Mouse (Mus musculus) brown adipose tissue, adult 24 weeks (tissue): Measurements from ENCODE around the gene Map3k14. TPM values are rescaled to one million over a fixed set of nuclear protein-coding genes. Genes with fewer than 3 reads are reported as not detected.

Experiments
- H3K27ac ChIP-seq: fragments of 200-500 bp; replicated peaks from 2 replicates; pipeline ENCODE4 v1.5.1; 2012; ENCODE audit warnings: low read depth, mild to moderate bottlenecking, low read length
- H3K4me1 ChIP-seq: fragments of 200-500 bp; 2 replicates; pipeline ENCODE4 v1.6.1; 2012; ENCODE audit warnings: low read length, mixed read lengths; ENCODE audit not compliant: control insufficient read depth, insufficient read depth, insufficient read length
- H3K4me3 ChIP-seq: fragments of 200-500 bp; 2 replicates; pipeline ENCODE4 v1.5.1; 2012; ENCODE audit warnings: low read depth, mild to moderate bottlenecking, low read length, moderate library complexity; ENCODE audit not compliant: insufficient read depth
- polyA plus RNA-seq: library from polyadenylated mRNA; stranded (reverse); fragments of >200 nt; gene quantifications from 2 replicates; pipeline ENCODE4 v1.2.4, GENCODE M21; 2012; ENCODE audit not compliant: missing spikeins, insufficient read depth, insufficient read length

Map3k14 gene
- polyA plus RNA-seq, 1 experiment: 3.8 TPM

GRCm38 (mm10) chr11:103288291-103288963 lies 21.2 kb upstream of the Map3k14 start:
- Histone ChIP-seq H3K27ac (no peak overlapping the region), H3K4me1 (peaks cover 22% of the 10 kb centered on the region), H3K4me3 (no peak overlapping the region)

- peaks cover 15% of the 10 kb centered on the region for H3K4me1 ChIP-seq
- H3K27ac ChIP-seq: no peak overlapping the region
- H3K4me3 ChIP-seq: no peak overlapping the region
These were observed 19.6 kb upstream of the Map3k14 start for GRCm38 (mm10) chr11:103286910-103287309.

- Histone ChIP-seq H3K27ac (no peak overlapping the region), H3K4me1 (peaks cover 12% of the 10 kb centered on the region), H3K4me3 (no peak overlapping the region)
These were observed 18.7 kb upstream of the Map3k14 start for GRCm38 (mm10) chr11:103285951-103286350.

- H3K27ac ChIP-seq: no peak overlapping the region
- peaks cover 12% of the 10 kb centered on the region for H3K4me1 ChIP-seq
- H3K4me3 ChIP-seq: no peak overlapping the region
These were observed 18.0 kb upstream of the Map3k14 start for GRCm38 (mm10) chr11:103285276-103285675.

- peaks cover 5% of the 10 kb centered on the region; the same call in 1 of the 2 replicates for H3K4me1 ChIP-seq
- peak overlapping the region; percentile 49 for H3K27ac ChIP-seq
- no peak overlapping the region for H3K4me3 ChIP-seq
These were observed 14.5 kb upstream of the Map3k14 start for GRCm38 (mm10) chr11:103281784-103282183.

GRCm38 (mm10) chr11:103276450-103276849 lies 9.2 kb upstream of the Map3k14 start:
- H3K4me1 ChIP-seq: no peaks in the 10 kb centered on the region; the same call in 1 of the 2 replicates
- H3K4me3 ChIP-seq: no peak overlapping the region
- H3K27ac ChIP-seq: no peak overlapping the region

GRCm38 (mm10) chr11:103272888-103273287 lies 5.6 kb upstream of the Map3k14 start:
- Histone ChIP-seq H3K4me1 (no peaks in the 10 kb centered on the region; the same call in 1 of the 2 replicates), H3K27ac (no peak overlapping the region), H3K4me3 (no peak overlapping the region)

GRCm38 (mm10) chr11:103271979-103272378 lies 4.7 kb upstream of the Map3k14 start:
- Histone ChIP-seq H3K27ac (no peak overlapping the region), H3K4me3 (no peak overlapping the region), H3K4me1 (no peaks in the 10 kb centered on the region; the same call in 1 of the 2 replicates)

- H3K4me3 ChIP-seq: no peak overlapping the region
- H3K4me1 ChIP-seq: no peaks in the 10 kb centered on the region; the same call in 1 of the 2 replicates
- no peak overlapping the region for H3K27ac ChIP-seq
These were observed 2.2 kb upstream of the Map3k14 start for GRCm38 (mm10) chr11:103269426-103269825.

- H3K4me3 ChIP-seq: no peak overlapping the region
- no peaks in the 10 kb centered on the region; the same call in 1 of the 2 replicates for H3K4me1 ChIP-seq
- no peak overlapping the region for H3K27ac ChIP-seq
These were observed 1.6 kb upstream of the Map3k14 start for GRCm38 (mm10) chr11:103268905-103269304.

- Histone ChIP-seq H3K4me1 (no peaks in the 10 kb centered on the region; the same call in 1 of the 2 replicates), H3K27ac (no peak overlapping the region), H3K4me3 (no peak overlapping the region)
These were observed 1.1 kb upstream of the Map3k14 start for GRCm38 (mm10) chr11:103268350-103268749.

- peak overlapping the region; percentile 80 for H3K4me3 ChIP-seq
- peak overlapping the region; percentile 58 for H3K27ac ChIP-seq
- H3K4me1 ChIP-seq: peaks cover 10% of the 10 kb centered on the region
These were observed 435 bp downstream of the Map3k14 start for GRCm38 (mm10) chr11:103266729-103267345.

GRCm38 (mm10) chr11:103265856-103266255 lies 1.4 kb downstream of the Map3k14 start:
- Histone ChIP-seq H3K4me3 (peak overlapping the region; percentile 80), H3K27ac (no peak overlapping the region), H3K4me1 (peaks cover 14% of the 10 kb centered on the region)

- H3K4me1 ChIP-seq: peaks cover 14% of the 10 kb centered on the region
- no peak overlapping the region; the same call in 1 of the 2 replicates for H3K4me3 ChIP-seq
- H3K27ac ChIP-seq: no peak overlapping the region
These were observed 2.1 kb downstream of the Map3k14 start for GRCm38 (mm10) chr11:103265211-103265610.

GRCm38 (mm10) chr11:103264427-103265005 lies 2.8 kb downstream of the Map3k14 start:
- Histone ChIP-seq H3K4me3 (peak overlapping the region; percentile 8), H3K4me1 (peaks cover 14% of the 10 kb centered on the region), H3K27ac (0 out of 2 replicates have a peak overlapping the region, but pooled peaks have one; percentile 4)
